Mouse (Mus musculus) intestine, embryonic 15.5 days (tissue): Measurements from ENCODE around the gene Teddm3. TPM values are rescaled to one million over a fixed set of nuclear protein-coding genes. Genes with fewer than 3 reads are reported as not detected.
"Not testable (repeated sequence)": the region's sequence is repeated elsewhere in the genome, so short reads cannot be mapped to it uniquely, and the experiment has no call there.

Experiments used
- ATAC-seq: fragments of 200-750 bp; cut with Nextera tagmentation; 2 replicates; pipeline ENCODE4 v1.8.0; 2017; ENCODE audit warnings: moderate TSS enrichment, moderate library complexity
- H3K27ac ChIP-seq: fragments of 300-500 bp; sonication (generic); 2 replicates; pipeline ENCODE4 v1.5.1; 2015; ENCODE audit warnings: mild to moderate bottlenecking, inconsistent platforms
- H3K27me3 ChIP-seq: fragments of 300-500 bp; sonication (generic); replicated peaks from 2 replicates; pipeline ENCODE4 v1.6.1; 2015; ENCODE audit warnings: inconsistent platforms
- H3K36me3 ChIP-seq: fragments of 300-500 bp; sonication (generic); 2 replicates; pipeline ENCODE4 v1.6.1; 2015; ENCODE audit warnings: inconsistent platforms
- H3K4me1 ChIP-seq: fragments of 300-500 bp; sonication (generic); replicated peaks from 2 replicates; pipeline ENCODE4 v1.6.1; 2015; ENCODE audit warnings: inconsistent platforms
- H3K4me2 ChIP-seq: fragments of 300-500 bp; sonication (generic); replicated peaks from 2 replicates; pipeline ENCODE4 v1.6.1; 2015; ENCODE audit warnings: mild to moderate bottlenecking, inconsistent platforms
- H3K4me3 ChIP-seq: fragments of 300-500 bp; sonication (generic); replicated peaks from 2 replicates; pipeline ENCODE4 v1.5.1; 2015; ENCODE audit warnings: inconsistent platforms
- H3K9ac ChIP-seq: fragments of 300-500 bp; sonication (generic); 2 replicates; pipeline ENCODE4 v1.6.1; 2015; ENCODE audit warnings: inconsistent platforms
- H3K9me3 ChIP-seq: fragments of 300-500 bp; sonication (generic); 2 replicates; pipeline ENCODE4 v1.6.1; 2016; ENCODE audit warnings: inconsistent platforms
- WGBS: fragments of 180-500 bp; shearing (Covaris S2); methylation state at CpG from one replicate; pipeline ENCODE4 v1.1.7; 2015; 5-methylcytosine and 5-hydroxymethylcytosine counted together
- polyA plus RNA-seq: library from polyadenylated mRNA; unstranded; fragments of >200 nt; fragmentation: Nextera tagmentation; extraction: Ambion mirVana; gene quantifications from 2 replicates; pipeline ENCODE4 v1.2.1, GENCODE M21; 2015

Teddm3 gene
- polyA plus RNA-seq = 0.16 TPM in 1 of 2 replicates, not detected in the other

GRCm38 (mm10) chr16:21153900-21154299 is at the start of gene Teddm3:
Teddm3 (minus strand) TSS chr16:21154000.
- ATAC-seq, H3K36me3 ChIP-seq, H3K27ac ChIP-seq, H3K4me3 ChIP-seq, H3K4me2 ChIP-seq, H3K4me1 ChIP-seq, H3K9ac ChIP-seq, H3K27me3 ChIP-seq, H3K9me3 ChIP-seq: not testable (repeated sequence)
- no CpG with 5 or more reads among the region's 2 CpGs for WGBS

DNA sequence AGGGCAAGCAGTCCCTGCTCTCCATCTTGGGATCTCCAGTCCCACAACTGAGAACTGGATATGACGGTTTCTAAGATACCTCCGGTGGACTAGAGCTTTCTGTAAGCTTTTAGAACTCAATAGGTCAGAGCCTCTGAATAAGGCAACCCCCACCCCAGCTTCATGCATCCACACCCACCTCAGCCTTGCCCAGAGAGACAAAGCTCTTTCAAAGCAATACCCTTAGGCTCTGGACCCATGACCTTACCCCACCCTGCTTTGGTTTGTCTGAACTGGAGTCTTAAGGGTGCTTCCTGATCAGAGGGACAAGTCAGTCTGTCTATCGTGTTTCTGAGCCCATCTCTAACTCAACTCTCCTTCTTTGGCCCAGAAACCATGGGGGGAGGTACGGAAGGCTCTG is 48.9 kb upstream of the Teddm3 start:
- ATAC-seq = no peak
- no peaks in the 10 kb centered on the region for H3K27me3 ChIP-seq
- H3K27ac ChIP-seq = no peak overlapping the region
- H3K36me3 ChIP-seq = no peaks in the 10 kb centered on the region
- no peak overlapping the region for H3K4me3 ChIP-seq
- H3K9ac ChIP-seq = no peak overlapping the region
- no peak overlapping the region for H3K4me2 ChIP-seq
- 84% methylated on average over 4 of the region's 4 CpGs for WGBS
- peaks cover 21% of the 10 kb centered on the region for H3K4me1 ChIP-seq
- H3K9me3 ChIP-seq = no peaks in the 10 kb centered on the region

DNA sequence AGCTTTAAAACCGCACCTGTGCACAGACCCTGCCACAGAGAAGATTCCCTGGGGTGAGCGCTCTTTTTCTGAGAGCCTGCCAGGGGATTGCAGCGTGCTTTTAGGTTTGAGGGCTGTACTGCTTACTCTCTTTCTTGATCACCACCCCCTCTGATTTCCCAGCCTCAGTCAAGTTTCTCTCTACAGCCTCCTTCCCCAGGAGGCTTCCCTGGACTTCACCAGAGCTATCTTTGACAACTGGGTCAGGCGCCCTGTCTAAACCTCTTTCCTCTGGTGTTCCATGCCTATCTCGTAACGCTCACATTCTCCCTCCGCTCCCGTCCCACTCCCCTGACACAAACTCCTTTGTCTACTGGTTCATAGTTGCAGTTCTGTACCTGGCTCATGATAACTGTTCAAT is 45.6 kb upstream of the Teddm3 start:
- no peaks in the 10 kb centered on the region for H3K27me3 ChIP-seq
- H3K4me2 ChIP-seq = no peak overlapping the region
- no peak overlapping the region for H3K9ac ChIP-seq
- no peak for ATAC-seq
- no peak overlapping the region for H3K4me3 ChIP-seq
- H3K9me3 ChIP-seq = no peaks in the 10 kb centered on the region
- no peak overlapping the region for H3K27ac ChIP-seq
- H3K36me3 ChIP-seq = no peaks in the 10 kb centered on the region
- no peaks in the 10 kb centered on the region for H3K4me1 ChIP-seq
- WGBS = 73% methylated on average over 8 of the region's 8 CpGs

GRCm38 (mm10) chr16:21198529-21198928 is 44.7 kb upstream of the Teddm3 start:
- Histone ChIP-seq H3K9ac (no peak overlapping the region), H3K9me3 (no peaks in the 10 kb centered on the region), H3K27me3 (no peaks in the 10 kb centered on the region), H3K4me2 (no peak overlapping the region), H3K4me3 (no peak overlapping the region), H3K4me1 (no peaks in the 10 kb centered on the region), H3K36me3 (no peaks in the 10 kb centered on the region), H3K27ac (no peak overlapping the region)
- WGBS = 18% methylated on average over 1 of the region's 1 CpGs
- ATAC-seq = no peak

- H3K27me3 ChIP-seq = no peaks in the 10 kb centered on the region
- no peak overlapping the region for H3K4me3 ChIP-seq
- H3K9me3 ChIP-seq = no peaks in the 10 kb centered on the region
- H3K27ac ChIP-seq = no peak overlapping the region
- no peaks in the 10 kb centered on the region for H3K4me1 ChIP-seq
- H3K36me3 ChIP-seq = no peaks in the 10 kb centered on the region
- 85% methylated on average over 7 of the region's 7 CpGs for WGBS
- H3K4me2 ChIP-seq = no peak overlapping the region
- no peak for ATAC-seq
- no peak overlapping the region for H3K9ac ChIP-seq
Measured at GRCm38 (mm10) chr16:21198006-21198405, 44.2 kb upstream of the Teddm3 start.

- Histone ChIP-seq H3K9me3 (no peaks in the 10 kb centered on the region), H3K9ac (no peak overlapping the region), H3K4me1 (no peaks in the 10 kb centered on the region), H3K4me3 (no peak overlapping the region), H3K36me3 (no peaks in the 10 kb centered on the region), H3K27ac (no peak overlapping the region), H3K27me3 (no peaks in the 10 kb centered on the region), H3K4me2 (no peak overlapping the region)
- ATAC-seq = no peak
- WGBS = 79% methylated on average over 4 of the region's 4 CpGs
Measured at GRCm38 (mm10) chr16:21197542-21197941, 43.7 kb upstream of the Teddm3 start.

DNA sequence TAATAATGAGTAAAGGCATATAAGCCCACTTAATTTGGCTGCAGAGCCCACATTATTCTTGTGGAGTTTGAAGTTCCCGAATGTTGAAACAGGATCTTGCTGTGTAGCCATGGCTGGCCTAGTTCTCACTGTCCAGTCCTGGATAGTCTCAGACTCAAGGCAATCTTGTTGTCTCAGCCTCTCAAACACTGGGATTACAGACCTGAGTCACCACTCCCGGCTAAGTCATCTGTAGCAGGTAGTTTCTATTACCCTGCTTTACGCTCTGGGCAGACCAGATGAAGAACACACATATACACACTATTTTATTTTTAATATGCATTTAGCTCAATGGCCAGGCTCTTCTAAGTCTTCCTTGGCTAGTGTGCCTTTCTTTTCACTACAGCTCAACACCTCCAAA is 42.8 kb upstream of the Teddm3 start:
- no peaks in the 10 kb centered on the region for H3K27me3 ChIP-seq
- H3K9me3 ChIP-seq = no peaks in the 10 kb centered on the region
- no peak overlapping the region for H3K4me3 ChIP-seq
- no peak for ATAC-seq
- peaks cover 2% of the 10 kb centered on the region; the same call in 1 of the 2 replicates for H3K4me1 ChIP-seq
- H3K36me3 ChIP-seq = no peaks in the 10 kb centered on the region
- H3K4me2 ChIP-seq = no peak overlapping the region
- 84% methylated on average over 3 of the region's 3 CpGs for WGBS
- H3K27ac ChIP-seq = no peak overlapping the region
- no peak overlapping the region for H3K9ac ChIP-seq

GRCm38 (mm10) chr16:21195260-21195866 is 41.6 kb upstream of the Teddm3 start:
- Histone ChIP-seq H3K27ac (no peak overlapping the region), H3K27me3 (no peaks in the 10 kb centered on the region), H3K9ac (no peak overlapping the region), H3K36me3 (no peaks in the 10 kb centered on the region), H3K4me3 (no peak overlapping the region), H3K9me3 (no peaks in the 10 kb centered on the region), H3K4me1 (peaks cover 2% of the 10 kb centered on the region; the same call in 1 of the 2 replicates), H3K4me2 (no peak overlapping the region)
- 78% methylated on average over 8 of the region's 8 CpGs for WGBS
- no peak for ATAC-seq

GRCm38 (mm10) chr16:21194182-21194581 is 40.4 kb upstream of the Teddm3 start:
- H3K4me2 ChIP-seq = no peak overlapping the region
- no peak overlapping the region for H3K9ac ChIP-seq
- no peak overlapping the region for H3K4me3 ChIP-seq
- no peak overlapping the region for H3K27ac ChIP-seq
- no peaks in the 10 kb centered on the region for H3K36me3 ChIP-seq
- peaks cover 2% of the 10 kb centered on the region; the same call in 1 of the 2 replicates for H3K4me1 ChIP-seq
- WGBS = 87% methylated on average over 12 of the region's 12 CpGs
- H3K9me3 ChIP-seq = no peaks in the 10 kb centered on the region
- no peak for ATAC-seq
- H3K27me3 ChIP-seq = no peaks in the 10 kb centered on the region

DNA sequence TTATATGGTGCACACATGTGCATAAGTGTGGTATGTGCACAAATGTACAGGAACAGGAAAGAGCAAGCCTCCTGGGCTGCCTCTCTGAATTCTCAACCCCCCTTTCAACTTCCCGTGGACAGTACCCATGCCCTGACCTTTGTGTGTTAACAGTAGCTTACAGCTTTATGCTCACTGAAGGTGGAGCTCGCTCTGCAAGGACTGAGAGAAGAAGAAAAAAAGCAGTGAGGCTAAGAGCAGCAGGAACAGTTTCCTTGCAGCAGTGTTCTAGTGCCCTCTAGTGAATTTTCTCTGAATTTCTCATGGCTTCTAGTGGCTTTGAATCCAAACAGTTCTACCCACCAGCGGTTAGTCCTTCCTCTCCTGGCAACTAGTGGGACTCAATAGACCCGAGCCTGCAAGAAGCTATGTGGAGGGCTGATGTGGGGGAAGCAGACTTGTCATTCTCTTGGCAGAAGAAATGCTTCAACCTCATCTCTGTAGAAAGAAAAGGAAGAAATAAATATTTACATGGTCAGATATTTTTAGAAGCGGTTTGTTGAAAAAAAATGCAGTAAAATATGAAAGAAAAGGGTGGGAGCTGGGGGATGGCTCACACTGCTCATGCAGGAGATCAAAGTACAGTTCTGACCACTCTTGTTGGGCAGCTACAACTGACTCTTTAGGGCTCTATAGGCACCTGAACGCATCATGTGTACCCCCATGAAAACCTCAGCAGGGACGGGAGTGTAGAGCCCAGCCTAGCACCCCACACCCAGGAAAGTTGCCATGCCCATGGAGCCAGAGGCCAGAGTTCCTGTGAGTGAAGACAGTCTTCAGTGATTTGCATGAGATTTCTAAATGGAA is 38.9 kb upstream of the Teddm3 start:
- no peaks in the 10 kb centered on the region for H3K9me3 ChIP-seq
- ATAC-seq = peak; percentile 80
- no peaks in the 10 kb centered on the region for H3K27me3 ChIP-seq
- H3K9ac ChIP-seq = no peak overlapping the region
- H3K4me1 ChIP-seq = peaks cover 2% of the 10 kb centered on the region; the same call in 1 of the 2 replicates
- H3K36me3 ChIP-seq = no peaks in the 10 kb centered on the region
- no peak overlapping the region for H3K4me2 ChIP-seq
- H3K4me3 ChIP-seq = no peak overlapping the region
- H3K27ac ChIP-seq = no peak overlapping the region
- 30% methylated on average over 7 of the region's 7 CpGs for WGBS

DNA sequence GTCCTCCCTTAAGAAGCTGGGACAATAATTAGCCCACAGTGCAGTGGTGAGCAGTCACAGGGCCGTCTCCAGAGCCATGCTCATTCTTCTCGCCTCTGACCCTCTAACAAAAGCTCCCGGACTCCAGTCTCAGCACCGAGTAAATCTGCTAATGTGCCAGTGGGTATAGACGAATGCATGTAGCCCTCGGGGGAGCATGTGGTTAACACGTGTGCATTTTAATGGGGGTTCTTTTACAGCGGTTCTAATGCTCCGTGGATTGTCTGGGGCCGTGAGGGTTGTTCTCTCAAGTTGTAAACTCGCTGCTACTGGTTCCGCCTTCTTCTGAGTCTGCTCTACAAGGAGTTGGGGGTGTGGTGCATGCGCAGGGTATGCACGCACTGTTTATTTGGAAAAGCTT is 37.8 kb upstream of the Teddm3 start:
- H3K27ac ChIP-seq = no peak overlapping the region
- H3K4me2 ChIP-seq = no peak overlapping the region
- WGBS = 69% methylated on average over 14 of the region's 14 CpGs
- no peak overlapping the region for H3K4me3 ChIP-seq
- peaks cover 2% of the 10 kb centered on the region; the same call in 1 of the 2 replicates for H3K4me1 ChIP-seq
- no peaks in the 10 kb centered on the region for H3K9me3 ChIP-seq
- no peak overlapping the region for H3K9ac ChIP-seq
- ATAC-seq = no peak
- no peaks in the 10 kb centered on the region for H3K27me3 ChIP-seq
- H3K36me3 ChIP-seq = no peaks in the 10 kb centered on the region

- no peak overlapping the region for H3K4me2 ChIP-seq
- H3K9me3 ChIP-seq = no peaks in the 10 kb centered on the region
- no peak overlapping the region for H3K27ac ChIP-seq
- no peak for ATAC-seq
- no peaks in the 10 kb centered on the region for H3K36me3 ChIP-seq
- no peak overlapping the region for H3K4me3 ChIP-seq
- no peak overlapping the region for H3K9ac ChIP-seq
- H3K4me1 ChIP-seq = peaks cover 2% of the 10 kb centered on the region; the same call in 1 of the 2 replicates
- no peaks in the 10 kb centered on the region for H3K27me3 ChIP-seq
- 75% methylated on average over 3 of the region's 3 CpGs for WGBS
Measured at GRCm38 (mm10) chr16:21188345-21188744, 34.5 kb upstream of the Teddm3 start.
